Mouse (Mus musculus): ENCODE measurements around the gene Gstz1.
"Not testable (repeated sequence)": the region's sequence is repeated elsewhere in the genome, so short reads cannot be mapped to it uniquely, and the experiment has no call there.

The Gstz1 gene

DNA sequence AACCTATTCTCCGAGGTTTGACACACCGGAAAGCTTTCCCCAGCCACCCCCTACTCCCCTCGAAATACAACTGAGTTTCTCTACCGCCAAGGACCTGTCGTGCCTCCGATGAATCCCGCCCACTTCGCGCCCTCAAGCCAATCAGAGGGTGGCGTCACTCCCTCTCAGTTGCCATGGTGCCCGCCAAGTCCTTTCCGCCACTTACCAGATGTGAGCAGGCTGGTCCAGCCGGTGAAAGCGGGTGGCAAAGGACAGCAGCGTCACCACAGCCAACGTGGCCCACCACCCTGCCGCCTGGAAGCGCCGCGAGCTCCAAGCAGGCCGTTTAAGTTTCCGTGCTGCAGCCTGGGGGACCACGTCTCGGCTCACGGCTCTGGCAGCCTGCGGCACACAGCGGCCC lies at the start of gene Gstz1:
Gstz1 (plus strand) TSS at position 200 of the 400 bp plus-strand sequence.
- DNase-seq (ENCODE audit: low spot score in 2 of 2), result peak; percentile 72 to 73

DNA sequence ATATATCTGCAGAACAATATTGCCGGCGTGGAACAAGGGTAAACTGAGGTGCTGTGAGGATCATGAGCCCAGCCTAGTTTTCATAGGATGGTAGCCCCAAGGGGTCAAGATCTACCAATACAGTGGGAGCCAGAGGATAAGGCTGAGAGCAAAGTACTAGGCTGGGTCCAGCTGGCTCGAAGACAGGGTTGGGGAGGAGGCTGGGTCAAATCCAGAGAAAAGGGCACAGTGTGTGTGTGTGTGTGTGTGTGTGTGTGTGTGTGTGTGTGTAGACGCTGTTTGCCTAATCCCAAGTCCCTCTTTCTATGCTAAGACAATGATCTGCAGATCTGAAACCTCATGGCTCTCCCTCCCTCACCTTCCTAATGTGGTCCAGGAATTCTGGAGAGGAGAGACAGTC lies 46.6 kb upstream of the Gstz1 start:
- no peak for DNase-seq (ENCODE audit: low spot score in 2 of 2)

DNA sequence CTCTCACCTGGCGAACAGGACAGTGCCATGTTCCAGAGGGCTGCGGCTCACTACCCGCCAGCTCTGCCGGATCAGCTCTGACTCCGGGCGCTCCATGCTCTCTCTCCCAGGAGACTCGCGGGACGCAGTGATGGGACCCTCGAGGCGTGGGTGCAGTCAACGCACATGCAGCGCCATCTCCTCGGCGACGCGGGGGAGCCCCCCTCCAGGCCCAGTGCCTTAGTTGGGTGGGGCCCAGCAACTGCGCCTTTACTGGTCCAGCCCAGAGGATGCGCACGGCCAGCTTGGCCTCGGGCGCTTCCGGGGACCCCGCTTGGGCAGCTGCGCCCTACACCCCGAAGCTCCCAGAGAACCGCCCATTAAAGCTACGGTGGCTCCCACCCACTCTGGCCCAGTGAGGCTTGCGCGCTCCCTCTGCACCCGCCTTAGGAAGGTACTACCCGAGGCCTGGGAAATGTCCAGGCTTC lies 44.8 kb upstream of the Gstz1 start, which contains the start of gene Ngb:
Ngb (minus strand) TSS at position 375 of the 467 bp plus-strand sequence.
- DNase-seq (ENCODE audit: low spot score in 2 of 2), result no peak

DNA sequence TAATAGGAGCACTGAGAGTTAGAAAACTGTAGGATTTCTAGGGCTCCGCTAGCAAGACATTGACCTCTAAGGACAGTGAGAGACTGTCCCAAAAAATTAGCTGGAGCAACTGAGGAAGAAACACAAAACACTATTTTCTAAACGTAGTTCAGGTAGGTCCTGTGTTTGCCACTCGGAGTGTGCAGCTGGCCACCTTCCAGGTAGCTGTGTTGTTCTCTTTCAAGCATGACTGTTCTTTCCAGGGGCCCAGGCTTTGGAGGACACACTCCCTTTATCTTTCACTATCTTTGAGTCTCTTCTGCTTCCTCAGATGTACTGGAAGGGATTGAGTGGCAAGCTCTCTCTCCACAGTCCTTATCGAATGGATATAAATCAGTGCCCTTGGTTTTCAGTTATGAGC lies 43.5 kb upstream of the Gstz1 start:
- no peak for DNase-seq (ENCODE audit: low spot score in 2 of 2)

DNA sequence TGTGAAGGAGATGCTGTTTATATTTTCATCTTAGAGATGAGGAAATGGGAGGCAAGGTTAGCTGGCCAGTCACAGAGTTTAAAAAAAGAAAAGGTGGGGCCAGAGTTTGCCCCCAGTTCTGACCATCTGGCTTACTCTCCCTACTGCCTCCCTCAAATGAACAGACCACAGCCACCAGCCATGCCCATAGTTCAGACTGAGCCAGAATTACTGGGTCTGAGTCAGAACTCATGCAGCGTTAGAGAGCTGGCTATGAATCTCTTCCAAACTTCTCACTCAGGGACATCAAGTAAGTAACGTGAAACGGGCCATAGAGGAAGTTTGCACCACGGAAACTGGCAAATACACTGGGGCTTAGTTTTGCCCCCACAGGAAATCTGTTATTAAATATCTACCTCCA lies 42.2 kb upstream of the Gstz1 start:
- no peak for DNase-seq (ENCODE audit: low spot score in 2 of 2)

DNA sequence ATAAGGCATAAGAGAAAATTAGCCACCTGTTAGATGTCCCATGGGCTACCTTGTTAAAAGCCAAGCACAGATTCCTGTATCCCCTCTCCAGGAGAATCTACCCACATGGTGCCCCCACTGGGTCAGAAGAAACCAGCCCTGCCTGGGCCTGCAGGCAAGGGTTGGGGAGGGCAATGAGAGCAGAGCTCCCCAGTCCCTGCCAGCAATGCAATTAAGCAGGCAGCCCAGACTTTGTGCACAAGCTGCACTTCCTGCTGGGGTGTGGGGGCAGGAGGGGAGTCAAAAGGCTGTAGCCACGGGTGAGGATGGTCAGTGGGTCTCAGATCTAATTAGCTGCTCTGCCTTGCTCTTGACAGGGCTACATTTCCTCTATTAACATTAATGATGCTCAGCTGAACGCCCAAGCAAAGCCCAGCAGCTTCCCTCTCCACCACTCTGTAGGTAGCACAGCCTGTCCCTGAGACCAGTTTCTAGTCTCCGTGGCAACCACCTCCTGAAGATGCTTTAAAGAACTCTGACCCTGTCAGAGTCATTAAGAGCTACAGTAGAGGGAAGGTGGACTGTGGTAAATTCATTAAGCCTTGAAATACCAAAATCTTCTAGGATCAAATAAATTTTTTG lies 39.5 kb upstream of the Gstz1 start:
- DNase-seq (ENCODE audit: low spot score in 2 of 2), result no peak

DNA sequence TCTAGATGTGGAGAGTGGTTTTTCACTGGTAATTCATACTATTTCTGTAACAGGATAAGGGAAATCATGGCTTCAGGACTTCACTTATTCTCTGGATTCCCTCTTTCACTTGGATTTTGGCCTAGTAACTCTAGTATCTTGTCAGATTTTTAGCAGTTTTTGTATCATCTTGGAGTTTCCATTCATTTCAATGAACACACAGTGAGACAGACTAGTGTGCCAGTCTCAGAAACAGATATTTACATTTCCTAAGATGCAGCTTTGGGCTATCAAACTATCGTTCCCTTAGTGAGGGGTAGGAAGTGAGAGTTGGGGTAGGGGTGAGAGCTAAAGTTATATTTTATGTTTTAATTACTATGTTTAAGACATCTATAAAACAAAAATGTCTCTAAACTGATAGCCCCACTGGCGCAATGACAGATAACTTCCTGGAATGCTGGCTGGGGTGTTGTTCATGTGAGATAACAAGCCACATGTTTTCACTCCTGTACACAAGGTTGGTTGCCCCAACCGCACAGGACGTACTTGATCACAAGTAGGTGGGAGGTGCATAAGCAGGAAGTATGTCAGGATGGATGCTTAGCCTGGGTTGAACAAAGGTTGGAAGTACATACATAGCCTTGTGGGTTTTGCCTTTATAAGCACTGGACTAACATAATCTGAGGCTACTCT lies 24.9 kb upstream of the Gstz1 start:
- no peak for DNase-seq (ENCODE audit: low spot score in 2 of 2)

DNA sequence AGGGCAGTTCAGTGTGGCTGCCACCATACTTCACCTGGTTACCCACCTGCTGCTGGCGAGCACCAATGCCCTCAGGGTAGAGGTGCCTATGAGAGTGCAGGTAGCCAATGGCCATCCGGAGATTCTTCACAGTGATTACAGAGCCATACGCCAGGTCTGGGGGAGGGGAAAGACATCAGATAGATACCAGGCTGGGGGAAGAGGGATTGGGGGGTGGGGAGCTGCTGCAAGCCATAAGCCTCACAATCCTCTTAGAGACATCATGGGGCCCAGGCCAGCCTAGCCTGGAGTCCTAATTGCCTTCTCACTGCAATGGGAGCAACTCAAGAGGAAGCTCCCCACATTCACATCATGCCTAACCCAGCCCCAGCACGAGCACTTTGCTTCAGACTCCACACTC lies 19.7 kb upstream of the Gstz1 start:
- no peak for DNase-seq (ENCODE audit: low spot score in 2 of 2)

DNA sequence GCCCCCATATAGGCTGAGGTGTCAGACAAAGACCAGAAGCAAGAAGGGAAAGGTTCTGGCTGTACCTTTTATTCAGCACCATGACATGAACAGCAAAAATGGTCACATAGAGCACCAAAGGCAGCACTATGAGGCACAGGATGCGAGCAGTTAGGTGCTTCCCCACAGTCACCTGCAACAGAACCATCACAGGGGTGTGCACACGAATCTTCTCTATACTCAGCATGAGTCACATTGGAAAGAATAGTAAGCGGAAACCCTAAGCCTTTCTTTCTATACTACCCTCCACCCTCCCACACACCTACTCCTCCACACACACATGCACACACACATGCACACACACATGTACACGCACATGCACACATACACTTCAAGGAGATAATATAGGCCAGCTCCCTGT lies 16.7 kb upstream of the Gstz1 start:
- no peak for DNase-seq (ENCODE audit: low spot score in 2 of 2)

DNA sequence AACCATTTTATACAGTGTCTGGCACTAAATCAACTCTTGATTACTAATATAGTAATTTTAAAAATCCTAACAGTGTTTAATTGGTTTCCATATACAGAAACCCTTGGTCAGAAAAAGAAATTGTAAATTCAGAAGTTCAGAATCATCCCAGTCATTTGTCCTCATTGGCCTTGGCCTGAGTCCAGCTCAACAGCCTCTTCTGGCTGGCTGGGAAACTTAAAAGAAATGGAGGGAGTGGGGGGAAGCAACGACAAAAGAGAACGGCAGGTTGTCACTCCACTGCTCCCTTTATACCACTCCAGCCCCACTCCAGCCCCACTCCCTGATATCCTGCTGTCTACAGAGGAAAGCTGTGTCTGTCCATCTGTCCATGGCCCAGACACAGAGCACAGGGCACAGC lies 15.8 kb upstream of the Gstz1 start:
- no peak for DNase-seq (ENCODE audit: low spot score in 2 of 2)

DNA sequence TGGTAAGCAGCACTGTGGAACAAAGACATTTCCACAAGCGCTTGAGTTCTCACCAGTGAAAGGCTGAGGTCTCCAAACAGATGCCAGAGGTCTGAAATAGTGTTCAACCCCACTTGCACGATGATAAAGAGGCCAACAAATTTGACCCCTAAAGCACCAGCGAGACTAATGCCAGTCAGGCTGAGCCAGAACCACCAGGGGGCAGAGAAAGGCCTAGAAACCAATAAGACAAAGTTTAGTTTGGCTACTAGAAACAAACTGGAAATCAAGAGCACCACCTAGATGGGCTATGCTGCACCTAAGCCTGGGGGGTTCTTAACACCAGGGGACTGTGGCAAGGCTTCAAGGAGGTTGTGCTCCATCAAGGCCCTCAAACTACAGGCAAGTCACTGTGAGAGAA lies 15.3 kb upstream of the Gstz1 start:
- DNase-seq (ENCODE audit: low spot score in 2 of 2), result no peak

DNA sequence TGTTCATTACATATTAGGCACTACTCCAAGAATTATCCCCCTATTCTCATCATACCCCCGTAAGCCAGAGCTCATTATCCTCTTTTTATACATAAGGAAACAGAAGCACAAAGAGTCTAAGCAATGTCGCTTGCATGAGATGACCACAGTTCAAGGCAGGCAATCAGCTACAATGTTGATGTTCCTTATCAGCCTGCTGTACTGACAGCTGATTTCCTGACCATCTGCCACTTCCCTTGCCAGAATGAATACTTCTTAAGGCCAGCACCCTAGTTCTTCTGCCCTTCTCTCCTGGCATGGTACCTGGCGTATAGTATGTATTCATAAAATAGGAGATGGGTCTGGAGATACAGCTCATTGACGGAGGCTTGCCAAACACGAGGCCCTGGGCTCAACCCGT lies 14.8 kb upstream of the Gstz1 start:
- DNase-seq (ENCODE audit: low spot score in 2 of 2), result no peak

DNA sequence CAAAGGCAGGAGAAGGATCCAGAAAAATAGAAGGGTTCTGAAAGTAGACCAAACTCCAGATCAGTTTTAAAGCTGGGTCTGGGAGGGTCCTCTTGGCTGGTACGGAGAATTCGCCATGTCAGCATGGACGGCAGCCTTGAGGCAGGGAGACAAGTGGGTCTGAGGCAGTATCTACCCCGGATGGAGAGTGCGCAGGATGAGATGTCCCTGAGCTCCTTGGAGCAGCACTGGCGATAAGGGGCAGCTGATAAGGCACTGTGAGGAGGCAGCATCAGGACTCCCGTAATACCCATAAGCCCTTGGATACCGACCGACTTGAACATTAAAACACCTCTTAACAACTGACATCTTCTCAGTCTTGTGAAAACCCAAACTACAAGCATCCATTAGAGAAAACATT lies 14.2 kb upstream of the Gstz1 start:
- no peak for DNase-seq (ENCODE audit: low spot score in 2 of 2)

DNA sequence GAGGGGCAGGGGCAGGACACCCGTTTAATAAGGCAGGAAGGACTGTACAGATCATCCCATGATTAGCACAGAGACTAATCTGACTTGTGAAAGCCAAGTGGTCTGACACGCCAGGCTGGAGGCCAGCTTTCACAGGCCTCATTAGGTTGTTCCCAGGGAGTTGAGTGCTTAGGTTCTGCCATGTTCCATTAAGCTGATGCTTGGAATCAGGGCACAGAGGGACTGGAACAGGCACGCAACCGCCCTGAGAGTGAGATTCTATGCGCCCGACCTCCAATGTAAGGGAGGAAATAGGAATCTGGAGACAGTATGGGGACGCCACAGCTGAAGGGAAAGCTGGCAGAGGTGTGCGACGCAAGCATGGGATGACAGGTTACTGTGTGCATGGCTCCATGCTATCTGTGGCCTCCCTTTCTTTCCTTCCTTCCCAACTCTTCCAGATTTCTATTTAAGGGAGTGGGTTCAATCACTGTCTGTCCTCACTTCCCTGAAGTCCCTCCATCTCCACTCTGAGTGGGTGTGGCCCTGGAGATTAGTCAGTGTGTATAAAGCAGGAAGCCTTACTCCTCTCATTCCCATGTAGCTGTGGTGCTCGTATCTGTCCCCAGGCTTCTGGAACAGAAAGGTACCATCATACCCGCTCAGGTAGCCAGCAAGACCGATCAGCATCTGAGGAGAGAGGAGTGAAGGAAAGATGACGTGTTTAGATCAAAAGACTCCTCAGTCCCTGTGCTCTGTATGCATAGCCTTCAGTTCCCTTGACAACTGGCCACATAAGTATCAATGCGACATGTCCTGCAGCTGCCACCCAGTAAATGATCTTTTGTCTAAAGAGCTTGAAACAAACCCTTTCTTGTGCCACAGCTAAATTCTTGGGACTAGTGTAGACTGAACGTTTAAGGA lies 9.3 kb upstream of the Gstz1 start:
- no peak for DNase-seq (ENCODE audit: low spot score in 2 of 2)

DNA sequence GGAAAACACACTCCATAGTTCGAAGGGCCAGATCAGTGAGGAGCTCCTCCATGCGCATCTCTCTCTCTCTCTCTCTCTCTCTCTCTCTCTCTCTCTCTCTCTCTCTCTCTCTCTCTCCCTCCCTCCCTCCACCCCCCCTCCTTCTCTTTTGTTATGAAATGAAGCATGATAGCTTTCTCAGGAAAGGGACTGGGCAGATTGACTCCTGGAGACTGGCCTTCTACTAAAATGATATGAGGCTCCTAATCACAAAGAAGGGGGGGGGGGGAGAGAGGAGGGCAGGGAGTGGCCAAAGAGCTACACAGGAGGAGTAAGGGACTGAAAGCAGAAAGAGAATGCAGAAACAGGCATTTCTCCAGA lies 8.6 kb upstream of the Gstz1 start:
- no peak for DNase-seq (ENCODE audit: low spot score in 2 of 2)

DNA sequence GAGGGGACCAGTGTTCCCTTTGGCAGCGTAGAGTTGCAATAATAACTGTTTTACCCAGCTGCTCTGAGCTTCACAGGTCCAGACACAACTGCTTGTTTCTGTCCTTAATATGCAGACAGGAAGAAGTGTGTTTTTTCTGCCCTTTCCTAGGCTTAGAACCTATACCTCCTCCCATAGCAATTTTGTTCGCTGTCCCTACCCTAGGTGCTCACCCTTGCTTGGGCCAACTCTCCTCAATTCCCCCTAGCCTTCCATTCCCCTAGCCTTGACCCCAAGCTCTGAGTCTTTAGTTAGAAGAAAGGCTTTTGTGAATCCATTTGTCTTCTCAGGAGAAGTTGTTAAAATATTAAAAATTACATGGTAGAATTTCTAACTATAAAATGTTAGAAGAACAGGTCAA lies 8.2 kb upstream of the Gstz1 start:
- DNase-seq (ENCODE audit: low spot score in 2 of 2), result no peak

DNA sequence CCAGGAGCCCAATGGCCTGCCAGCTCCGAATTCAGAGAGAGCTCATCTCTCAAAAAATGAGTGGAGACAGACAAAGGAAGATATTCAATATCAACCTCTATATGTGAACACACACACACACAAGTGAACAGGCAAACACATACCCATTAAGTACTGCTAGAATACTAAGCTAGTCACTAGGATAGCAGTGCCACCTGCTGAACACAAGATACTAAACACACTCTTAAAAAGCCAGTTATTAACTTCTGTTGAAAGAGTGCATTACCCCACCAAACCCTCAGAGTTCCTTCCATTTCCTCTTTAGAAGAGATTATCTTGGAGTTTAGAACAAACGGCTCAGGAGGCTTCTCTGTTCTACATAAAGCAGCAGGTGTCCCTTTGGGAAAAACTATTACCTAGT lies 4.8 kb upstream of the Gstz1 start:
- no peak for DNase-seq (ENCODE audit: low spot score in 2 of 2)

DNA sequence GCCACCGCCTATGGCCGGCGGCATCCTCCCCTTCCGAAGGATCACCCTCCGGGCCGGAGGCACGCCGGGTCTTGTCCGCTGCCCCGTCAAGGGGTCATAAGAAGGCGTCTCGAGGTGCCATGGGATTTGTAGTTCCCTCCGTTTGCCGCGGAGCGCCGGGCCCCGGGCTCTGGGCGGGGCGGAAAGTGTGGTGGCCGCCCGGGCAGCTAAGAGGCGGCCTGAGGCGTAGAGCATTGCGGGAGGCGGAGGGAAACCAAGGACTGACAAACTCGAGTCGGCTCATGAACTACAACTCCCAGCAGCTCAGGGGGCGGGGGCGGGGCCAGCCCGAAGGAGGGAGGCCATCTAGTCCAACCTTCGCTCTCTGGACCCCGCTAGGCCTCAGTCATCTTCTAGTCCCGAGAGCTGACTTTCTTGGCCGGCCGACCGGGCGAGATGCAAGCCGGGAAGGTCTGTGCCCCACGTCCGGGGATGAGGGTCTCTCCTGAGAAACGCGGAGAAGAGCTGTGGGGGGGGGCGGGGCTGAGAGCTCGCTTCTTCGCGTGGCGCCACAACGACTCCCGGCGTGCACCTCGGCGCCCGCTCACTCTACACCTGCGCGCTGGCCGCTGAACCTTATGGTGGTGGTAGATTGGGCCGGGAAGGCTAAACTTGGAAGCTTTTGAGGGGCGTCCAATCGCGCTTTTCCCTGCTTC lies 577 bp downstream of the Gstz1 start, which contains the start of gene Pomt2:
Pomt2 (minus strand) TSS at position 574 of the 695 bp plus-strand sequence.
- peak; percentile 76 to 84 for DNase-seq (ENCODE audit: low spot score in 2 of 2)

DNA sequence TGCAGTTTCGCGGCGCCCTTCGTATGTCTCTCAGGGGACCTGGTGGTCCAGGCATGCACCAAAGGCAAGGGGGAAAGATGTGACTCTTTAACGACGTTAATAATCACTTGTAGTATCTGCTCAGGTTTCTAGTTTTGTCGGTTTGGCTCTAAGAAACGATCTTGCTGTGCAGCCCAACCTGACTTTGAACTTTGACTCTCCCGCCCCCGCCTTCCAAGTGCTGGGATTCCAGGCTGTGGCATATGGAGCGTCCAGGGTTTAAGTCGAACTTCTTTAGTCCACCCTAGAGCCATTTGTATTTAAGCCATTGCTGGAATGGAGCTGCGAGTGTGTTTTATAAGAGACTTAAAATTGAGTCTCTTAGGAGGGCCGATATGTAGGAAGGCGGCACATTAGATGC lies 1.2 kb downstream of the Gstz1 start:
- no peak for DNase-seq (ENCODE audit: low spot score in 2 of 2)

DNA sequence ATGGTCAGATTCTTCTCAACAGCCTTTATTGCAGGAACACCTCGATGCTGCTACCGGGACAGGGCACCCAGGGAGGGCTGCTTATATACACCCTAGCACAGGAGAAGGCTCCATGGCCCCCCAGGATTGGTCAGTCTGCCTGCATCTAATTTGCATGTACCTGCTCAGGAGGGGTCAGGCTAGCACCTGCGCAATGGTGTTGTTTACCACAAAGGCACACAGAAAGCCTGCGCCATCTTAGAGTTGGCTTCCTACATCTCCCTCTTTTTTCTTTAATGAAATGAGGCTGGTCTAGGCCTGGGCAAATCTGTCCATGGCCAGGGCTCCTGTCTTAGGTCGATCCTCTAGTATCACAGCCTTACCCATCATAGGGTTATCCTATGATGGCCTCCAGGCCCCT lies 2.5 kb downstream of the Gstz1 start:
- no peak for DNase-seq (ENCODE audit: low spot score in 2 of 2)

DNA sequence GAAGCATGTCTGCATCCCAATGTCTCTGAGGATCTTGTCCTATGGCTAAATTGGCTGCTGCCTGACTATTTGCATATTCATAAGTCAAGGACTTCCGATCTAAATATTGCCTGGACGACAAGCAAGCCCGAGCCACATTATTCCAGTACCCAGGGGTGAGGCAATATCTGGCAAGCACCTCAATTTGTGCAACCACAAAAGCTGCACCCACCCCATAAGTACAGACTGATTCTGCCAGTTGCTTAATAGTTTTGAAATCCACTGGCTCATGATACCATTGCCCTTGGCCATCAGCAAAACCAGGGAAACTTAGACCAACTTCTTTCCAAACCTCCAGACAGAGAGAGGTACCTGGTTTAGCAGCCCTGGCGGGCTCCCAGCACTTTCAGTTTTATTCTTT lies 7.5 kb downstream of the Gstz1 start:
- not testable (repeated sequence) for DNase-seq (ENCODE audit: low spot score in 2 of 2)

DNA sequence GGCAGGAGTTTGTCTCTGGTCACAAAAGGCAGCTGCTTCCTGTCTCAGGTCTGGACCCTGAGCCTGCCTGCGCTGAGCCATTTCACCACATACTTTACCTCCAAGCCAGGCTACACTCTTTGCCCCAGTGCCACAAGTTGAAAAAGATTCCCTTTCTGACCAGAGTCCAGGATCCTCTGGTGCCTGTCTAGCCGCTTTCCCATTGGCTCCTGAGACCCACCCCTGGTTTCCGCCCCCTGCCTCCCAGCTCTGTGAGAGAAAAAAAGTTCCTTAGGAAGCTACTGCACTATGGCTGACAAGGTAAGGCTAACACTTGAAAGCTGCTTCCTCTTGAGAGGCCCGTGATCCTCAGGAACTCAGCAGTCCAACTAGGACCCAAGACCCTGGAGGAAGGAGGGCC lies 10.4 kb downstream of the Gstz1 start:
- no peak for DNase-seq (ENCODE audit: low spot score in 2 of 2)

All from frontal cortex, postnatal 25 days (tissue).